Mouse (Mus musculus) brain, embryonic 14.5 days (tissue): ENCODE measurements around the gene BC067074.

Experiments
- CTCF ChIP-seq: fragments of 200-500 bp; IDR thresholded peaks from 2 replicates; pipeline ENCODE4 v1.5.1; 2012; ENCODE audit warnings: inconsistent platforms, mild to moderate bottlenecking, moderate library complexity, borderline replicate concordance; ENCODE audit not compliant: insufficient read depth, insufficient read length; ENCODE audit errors: extremely low read depth
- POLR2A ChIP-seq: fragments of 200-500 bp; IDR thresholded peaks from 2 replicates; pipeline ENCODE4 v1.6.1; 2012; ENCODE audit warnings: mild to moderate bottlenecking, inconsistent platforms, borderline replicate concordance; ENCODE audit not compliant: poor library complexity, insufficient read depth, insufficient read length, severe bottlenecking; ENCODE audit errors: extremely low read depth

GRCm38 (mm10) chr13:113319588-113319987, 26.6 kb downstream of the BC067074 start:
- no peak for TF ChIP-seq CTCF
- no peak for TF ChIP-seq POLR2A
